Mouse (Mus musculus) megakaryocyte-erythroid progenitor cell, adult 5-6 weeks (primary cell): Measurements from ENCODE around the gene Mfsd11. TPM values are rescaled to one million over a fixed set of nuclear protein-coding genes. Genes with fewer than 3 reads are reported as not detected.
"Not testable (repeated sequence)": the region's sequence is repeated elsewhere in the genome, so short reads cannot be mapped to it uniquely, and the experiment has no call there.

ENCODE experiments used
- ATAC-seq: replicated peaks from 2 replicates; pipeline ENCODE4 v1.8.0; 2016; ENCODE audit warnings: mild to moderate bottlenecking, inconsistent platforms; ENCODE audit not compliant: severe bottlenecking, poor library complexity, low FRiP score, low TSS enrichment
- total RNA-seq, 2 experiments: library from RNA; stranded (forward) in 1 of 2; stranded (reverse) in 1 of 2; fragments of 200-1000, 215-1000 nt in 1 of 2; fragments of >200 nt in 1 of 2; fragmentation: Nextera tagmentation in 1 of 2; gene quantifications; 2 replicates each; pipeline ENCODE4 v1.2.3; 2014 to 2017

Gene Mfsd11
- total RNA-seq, 2 experiments from 2014 or later = 7.2 to 17.2 TPM

DNA sequence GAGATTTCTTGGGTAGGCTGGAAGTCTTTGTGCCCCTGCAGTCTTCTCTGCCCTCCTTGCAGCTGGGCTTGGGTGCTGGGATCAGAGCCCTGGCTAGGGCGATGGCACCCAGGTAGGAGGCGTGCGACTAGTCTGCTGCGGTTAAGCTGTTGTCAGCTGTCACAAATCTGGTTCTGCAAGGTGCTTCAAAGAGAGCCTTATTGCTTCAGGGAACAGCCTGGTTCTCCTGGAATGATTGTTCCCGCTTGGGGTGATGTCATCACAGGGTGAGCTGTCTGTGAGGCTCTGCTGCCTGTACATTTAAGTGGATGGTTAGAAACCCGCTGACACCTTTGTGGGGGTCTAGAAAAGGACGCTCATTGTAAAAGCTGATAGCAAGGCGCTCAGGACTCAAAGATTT is 17.0 kb downstream of the Mfsd11 start:
- no peak for ATAC-seq

DNA sequence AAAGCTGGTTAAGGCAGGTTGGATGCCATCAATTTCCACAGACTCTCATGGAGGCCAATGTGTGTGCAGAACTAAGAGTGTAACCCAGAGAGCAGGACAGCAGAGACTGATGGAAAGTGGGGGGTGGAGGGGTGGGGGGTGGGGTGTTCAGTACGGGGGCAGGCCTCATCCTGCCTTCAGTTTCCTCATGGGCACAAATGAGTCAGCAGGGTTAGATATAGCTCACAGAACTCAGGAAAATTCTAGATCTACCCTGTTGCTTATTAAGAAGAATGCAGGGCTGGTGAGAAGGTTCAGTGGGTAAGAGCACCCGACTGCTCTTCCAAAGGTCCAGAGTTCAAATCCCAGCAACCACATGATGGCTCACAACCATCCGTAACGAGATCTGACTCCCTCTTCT is 17.4 kb downstream of the Mfsd11 start:
- no peak for ATAC-seq

DNA sequence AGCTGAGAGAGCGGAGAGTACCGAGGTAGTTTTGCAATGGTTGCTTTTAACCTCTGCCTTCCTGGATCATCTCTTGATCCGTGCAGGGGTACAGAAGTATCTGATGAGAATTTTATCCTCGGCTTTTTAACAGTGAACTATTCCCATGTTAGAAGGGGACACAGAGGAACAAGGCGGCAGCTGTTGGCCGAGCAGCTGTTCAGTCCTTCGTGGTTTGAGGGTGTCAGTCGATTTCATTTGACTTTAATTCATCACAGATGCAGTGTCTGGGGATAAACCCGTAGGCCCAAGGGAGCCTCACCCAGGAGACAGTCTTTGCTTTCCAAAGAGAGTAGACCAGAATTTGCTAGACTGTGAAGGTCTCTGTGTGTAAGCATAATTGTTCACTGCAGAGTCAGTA is 19.3 kb downstream of the Mfsd11 start:
- no peak for ATAC-seq

DNA sequence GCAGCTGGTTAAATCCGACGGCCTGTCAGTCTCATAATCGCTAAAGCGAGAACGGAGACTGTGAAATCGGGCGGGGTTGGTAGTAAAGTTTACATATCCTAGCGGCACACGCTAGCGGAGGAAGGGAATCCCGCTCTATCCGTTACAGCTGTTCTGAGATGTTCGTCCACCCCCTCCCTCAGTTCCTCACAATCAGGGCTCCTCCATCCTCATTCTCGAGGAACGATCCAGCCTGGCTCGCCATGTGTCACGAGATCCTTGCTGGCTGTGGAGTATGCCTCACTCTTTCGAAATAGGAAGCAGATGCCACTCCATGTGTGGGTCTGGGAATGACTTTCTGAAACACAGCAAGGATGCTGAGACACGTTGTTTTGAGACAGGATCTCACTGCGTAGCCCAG is 21.7 kb downstream of the Mfsd11 start:
- ATAC-seq = no peak

DNA sequence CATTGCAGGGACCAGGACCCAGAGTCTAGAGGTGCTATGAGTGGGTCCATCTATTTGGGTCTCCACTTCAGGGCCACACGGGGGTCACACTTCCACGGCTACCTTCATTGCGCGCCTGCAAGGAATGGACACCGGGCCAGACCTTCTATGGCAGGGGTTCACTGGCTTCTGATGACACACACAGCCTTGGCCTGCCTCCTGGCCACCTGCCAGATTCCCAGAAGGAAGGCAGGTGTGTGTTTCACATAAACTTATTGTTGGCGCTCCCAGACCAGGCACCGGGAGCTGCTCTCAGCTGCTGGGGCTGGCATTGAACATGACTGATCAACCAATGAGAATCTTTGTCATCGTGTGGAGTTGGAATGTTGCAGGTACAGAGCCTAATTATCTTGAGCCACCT is 26.2 kb downstream of the Mfsd11 start:
- no peak for ATAC-seq

DNA sequence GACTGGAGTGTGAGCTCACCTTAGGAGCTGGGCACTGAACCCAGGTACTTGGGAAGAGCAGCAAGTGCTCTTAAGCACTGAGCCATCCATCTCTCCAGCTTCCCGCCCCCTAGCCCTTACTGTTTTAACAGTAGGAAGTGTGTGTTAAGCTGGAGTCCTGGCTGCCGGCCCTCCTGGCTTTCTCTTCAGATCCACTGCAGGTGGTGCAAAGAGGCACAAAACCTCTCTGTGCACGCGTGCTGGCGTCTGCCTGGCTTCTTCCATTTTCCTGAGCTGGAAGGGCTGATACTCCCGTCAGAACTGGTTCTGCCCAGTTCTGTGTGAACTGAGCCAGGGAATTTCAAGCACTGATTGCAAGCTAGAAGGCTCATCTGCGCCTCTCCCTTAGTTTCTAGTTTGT is 28.6 kb downstream of the Mfsd11 start:
- ATAC-seq = no peak

DNA sequence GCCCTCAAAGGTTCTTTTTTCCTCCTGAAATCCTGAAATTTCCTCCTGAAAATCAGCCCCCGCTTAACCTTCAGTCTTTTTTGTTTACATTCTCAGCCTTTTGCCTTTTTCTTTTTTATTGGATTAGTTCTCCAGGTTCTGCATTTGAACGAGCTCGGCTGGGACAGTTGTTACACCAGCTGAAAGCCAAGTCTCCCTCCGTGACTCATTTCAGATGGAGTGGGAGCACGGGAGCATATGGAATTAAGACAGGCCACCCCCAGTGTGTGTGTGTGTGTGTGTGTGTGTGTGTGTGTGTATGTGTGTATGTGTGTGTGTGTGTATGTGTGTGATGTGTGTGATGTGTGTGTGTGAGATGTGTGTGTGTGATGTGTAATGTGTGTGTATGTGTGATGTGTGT is 29.2 kb downstream of the Mfsd11 start:
- ATAC-seq = no peak

DNA sequence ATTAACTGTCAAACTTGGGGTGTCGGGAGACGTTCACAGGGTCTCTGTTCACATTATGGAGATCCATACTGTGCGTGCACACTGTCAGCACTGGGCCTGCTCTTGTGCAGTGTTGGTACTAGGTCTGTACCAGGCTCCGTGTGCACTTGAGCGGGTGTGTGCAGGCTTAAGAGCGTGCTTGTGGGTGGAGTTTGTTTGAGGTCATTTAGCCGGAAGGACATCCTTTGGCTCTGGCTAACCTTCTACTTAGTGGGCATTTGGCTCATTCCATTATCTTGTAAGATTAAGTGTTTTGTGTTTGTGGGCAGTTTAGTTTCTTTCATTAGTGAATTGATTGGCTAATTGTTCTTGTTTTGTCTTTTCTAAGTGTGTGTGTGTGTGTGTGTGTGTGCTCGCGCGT is 30.2 kb downstream of the Mfsd11 start:
- no peak for ATAC-seq

DNA sequence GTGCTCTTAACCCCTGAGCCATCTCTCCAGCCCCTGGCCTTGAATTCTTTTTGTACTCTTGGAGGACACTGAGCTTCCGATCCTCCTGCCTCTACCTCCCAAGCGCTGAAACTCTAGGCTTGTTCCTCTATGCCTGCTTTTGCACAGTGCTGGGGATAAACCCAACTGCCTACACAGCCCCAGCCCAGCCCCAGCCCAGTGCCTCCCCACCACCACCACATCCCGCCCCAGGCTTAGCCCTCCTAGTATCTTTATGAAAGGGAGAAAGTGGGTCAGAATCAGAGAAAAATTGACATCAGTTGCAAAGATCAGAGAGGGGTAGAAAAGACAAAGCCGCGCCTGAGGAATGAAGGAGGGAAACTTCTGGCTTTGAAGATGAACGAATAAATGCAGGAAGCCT is 31.8 kb downstream of the Mfsd11 start:
- no peak for ATAC-seq

DNA sequence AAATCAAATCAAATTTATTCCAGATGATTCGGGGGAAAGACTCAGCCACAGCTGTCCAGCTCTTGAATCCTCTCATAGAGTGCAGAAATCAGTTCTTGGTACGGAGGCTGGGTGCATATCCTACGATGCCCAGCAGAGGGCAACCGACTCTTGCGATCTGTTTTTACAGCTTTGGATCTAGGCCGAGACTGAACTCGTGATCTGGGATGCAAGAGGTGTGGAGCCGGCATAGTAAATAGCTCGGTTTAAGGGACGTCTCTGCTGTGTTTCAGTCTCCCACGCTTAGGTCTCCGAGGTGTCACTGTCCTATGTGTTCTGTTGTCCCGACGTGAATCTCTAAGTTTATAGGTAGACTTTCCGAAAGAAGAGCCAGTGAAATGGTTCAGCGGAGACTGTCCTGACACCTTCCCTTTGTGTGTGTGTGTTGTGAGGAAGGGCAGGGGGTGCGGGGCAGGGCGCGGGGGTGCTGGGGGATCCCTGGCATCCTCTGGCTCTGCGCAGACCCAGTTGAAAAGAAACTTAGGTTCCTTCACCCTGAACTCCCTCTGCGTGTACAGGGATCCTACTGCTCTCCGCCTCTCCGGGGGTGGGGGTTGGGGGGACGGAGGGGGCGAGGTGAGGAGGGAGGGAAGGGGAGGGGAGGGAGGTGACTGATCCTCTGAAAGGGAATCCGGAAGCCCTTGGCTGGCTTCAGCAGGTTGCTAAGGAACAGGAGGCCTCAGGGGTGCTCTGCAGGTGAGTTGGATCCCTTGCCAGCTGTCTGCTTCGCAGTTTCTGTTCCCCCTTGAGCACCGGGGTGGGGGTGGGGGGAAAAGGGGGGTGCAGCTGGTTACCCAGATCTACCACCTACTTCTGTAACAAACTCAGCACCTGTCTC is 33.3 kb downstream of the Mfsd11 start:
- peak; percentile 87 for ATAC-seq

DNA sequence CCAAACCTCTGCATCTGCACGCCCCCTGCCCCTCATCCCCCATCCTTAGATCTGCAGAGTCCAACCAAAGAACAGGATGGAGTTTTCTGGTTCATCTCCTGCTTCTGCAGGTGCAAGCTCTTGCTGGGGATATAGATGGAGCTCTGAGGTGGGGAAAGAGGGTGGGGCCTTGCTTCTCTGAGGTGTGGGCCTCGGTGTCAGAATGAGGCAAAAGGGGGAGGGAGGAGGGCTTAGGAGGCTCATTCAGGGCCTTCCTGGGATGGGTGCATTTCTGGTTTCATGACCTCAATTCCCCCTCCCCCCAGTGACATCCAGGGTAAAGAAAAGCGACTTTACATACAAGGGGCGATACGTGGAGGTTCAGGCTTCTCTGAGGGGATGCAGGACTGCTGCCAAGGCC is 34.9 kb downstream of the Mfsd11 start:
- no peak for ATAC-seq

DNA sequence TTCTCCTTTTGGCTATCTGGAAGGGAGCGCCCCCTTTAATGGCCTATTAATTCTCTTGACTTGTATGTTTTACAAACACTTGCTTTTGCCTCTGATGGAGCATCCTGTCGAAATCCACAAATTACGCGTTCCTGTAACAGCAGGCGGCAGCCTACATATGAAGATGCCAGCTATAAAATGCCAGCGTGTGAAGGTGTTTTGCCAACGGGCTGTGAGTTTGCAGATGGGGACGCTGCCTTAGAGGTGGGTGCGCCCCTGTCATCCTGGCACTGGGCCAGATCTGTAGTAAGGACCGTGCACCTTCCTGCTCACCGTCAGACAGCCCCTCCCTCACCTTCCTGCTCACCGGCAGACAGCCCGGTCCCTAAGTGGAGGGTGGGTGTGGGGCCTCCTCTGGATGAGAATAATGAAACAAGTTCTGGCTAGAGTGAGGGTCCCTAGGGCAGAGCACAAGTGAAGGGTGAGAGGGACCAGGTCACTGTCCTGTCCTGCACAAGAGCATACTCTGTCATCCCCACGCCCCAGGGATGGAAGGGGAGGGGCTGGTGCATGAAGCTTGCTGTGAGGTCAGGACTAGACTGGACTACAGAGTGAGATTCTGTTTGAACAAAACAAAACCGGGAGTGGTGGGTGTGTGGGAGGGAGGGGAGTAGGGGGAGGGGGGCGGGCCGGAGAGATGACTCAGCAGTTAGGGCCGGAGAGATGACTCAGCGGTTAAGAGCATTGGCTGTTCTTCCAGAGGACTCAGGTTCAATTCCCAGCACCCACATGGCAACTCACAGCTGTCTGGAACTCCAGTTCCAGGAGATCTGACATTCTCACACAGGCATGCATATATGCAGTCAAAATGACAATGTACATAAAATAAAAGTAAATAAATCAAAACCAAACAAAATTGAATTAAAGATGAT is 41.5 kb downstream of the Mfsd11 start:
- ATAC-seq = no peak

DNA sequence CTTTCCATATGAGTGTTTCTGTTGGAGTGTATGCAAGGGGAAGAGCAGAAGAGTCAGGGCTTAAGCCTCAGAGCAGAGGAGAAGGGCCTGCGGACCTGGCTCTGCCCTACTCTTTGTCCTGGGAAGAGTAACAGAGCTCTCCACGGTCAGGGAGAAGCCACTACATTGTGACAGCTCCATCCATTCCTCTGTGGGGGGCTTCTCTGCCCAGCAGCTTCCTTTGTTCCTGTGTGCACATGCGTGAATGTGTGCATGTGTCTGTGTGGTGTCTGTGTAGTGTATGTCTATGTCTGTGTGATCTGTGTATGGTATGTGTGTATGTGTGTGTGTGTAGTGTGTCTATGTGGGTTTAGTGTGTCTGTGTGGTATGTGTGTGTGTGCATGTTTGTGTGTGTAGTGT is 43.2 kb downstream of the Mfsd11 start:
- no peak for ATAC-seq

DNA sequence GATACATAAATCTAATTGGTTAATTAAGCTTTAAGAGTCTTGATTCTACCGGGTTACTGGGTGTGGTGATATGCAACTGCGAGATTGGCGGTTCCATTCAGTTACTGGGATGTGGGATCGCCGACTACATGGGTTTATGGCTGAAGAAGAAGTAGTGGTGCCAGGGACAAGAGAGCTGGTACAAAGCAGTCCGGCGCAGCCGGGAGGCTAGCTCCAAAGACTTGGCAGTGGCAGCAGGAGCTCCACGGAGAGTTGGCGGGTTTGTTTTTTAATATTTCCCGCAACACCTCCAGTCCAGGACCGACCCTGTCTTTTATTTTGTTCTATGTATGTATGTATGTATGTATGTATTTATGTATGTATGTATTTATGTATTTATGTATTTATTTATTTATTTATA is 47.0 kb downstream of the Mfsd11 start:
- no peak for ATAC-seq

DNA sequence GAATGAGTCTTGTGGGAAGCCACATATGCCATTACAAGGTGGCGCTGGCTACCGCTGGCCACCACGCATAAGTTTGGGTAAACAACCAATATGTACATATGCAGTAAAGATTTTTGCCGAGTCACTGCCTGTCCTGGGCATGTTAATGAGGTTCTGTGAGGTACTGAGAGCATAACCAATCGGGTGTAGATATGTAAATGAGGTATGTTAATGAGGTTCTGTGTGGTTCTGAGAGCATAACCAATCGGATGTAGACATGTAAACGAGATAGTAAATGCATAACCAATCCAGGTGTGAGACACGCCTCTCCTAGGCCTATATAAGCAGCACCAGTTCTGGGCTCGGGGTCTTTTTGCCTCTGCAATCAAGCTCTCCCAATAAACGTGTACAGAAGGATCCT is 50.3 kb downstream of the Mfsd11 start:
- ATAC-seq = not testable (repeated sequence)

DNA sequence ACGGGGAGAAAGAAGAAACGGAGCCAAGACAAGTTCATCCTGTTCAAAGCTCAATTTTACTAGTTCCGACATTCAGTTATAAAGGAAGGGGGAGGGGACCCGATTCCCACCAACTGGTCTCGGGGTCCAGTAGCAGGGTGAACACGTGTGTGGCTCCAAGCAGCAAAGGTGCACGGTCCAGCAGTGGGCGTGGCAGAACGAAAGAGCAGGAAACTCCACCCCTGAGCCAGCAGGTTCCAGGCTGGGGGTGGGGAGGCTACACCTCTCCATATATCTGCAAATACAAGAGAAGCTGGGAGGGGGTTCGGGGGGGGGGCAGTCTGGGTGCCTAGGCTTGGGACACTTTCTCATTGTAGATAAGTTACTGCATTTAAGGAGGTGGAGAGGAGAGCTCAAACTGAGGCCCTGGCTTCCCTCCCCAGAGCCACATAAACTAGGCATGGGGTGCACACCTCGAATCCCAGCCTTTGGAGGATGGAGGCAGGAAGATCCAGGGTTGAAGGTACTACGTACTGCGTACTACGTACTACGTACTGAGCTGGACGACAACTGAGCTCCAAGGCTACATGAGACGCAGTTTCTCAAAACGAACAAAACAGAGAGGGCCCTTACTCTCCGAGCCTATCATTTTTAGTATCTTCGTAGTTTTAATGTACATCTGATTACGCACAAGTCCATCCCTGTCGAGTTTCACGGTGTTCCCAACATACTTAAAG is 53.7 kb downstream of the Mfsd11 start:
- no peak for ATAC-seq

DNA sequence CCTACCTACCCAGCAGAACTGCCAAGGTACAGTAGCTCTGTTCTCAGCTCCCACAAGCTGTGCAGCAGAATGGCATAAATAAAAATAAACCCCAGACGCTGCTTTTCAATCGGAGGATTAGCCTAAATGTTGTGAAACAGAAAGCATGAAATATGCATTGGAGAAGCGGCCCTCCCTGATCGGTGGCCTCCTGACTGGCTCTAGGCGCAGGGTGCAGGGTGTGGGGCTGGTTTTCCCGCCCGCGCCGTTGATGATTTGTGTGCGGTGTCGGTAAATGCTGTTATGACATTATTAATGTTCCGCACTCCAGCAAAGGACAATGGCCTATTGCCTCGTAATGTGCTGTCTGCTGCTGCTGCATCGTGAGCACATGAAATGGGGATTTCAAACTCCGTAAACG is 61.3 kb downstream of the Mfsd11 start:
- ATAC-seq = no peak

DNA sequence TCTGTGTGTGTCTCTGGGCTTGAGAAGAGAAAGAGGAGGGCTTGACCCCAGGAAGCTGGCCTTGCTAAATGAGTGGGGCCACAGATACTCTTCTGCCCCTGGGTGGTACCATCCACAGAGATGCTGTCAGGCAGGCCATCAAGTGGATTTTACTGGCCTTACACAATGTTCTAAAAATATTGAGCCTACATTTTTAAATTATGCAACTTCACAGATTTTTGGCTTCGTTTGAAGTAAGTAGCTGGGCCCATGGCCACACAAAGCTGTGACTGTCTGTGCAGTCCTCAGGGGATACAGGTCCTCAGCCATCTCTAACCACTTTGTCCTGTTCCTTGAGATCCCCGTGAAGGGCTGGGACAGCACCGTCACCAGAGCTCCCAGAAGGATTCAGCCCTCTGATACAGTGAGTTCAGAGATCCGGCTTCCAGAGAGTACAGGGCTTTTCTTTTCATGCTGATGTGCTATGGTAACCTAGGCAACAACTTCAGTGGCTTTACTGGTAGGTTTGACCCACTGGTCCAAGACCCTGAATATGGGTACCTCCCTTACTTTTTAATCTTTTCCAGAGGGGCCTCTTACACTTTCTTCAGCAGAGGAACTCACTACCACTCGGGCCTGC is 62.1 kb downstream of the Mfsd11 start:
- no peak for ATAC-seq

DNA sequence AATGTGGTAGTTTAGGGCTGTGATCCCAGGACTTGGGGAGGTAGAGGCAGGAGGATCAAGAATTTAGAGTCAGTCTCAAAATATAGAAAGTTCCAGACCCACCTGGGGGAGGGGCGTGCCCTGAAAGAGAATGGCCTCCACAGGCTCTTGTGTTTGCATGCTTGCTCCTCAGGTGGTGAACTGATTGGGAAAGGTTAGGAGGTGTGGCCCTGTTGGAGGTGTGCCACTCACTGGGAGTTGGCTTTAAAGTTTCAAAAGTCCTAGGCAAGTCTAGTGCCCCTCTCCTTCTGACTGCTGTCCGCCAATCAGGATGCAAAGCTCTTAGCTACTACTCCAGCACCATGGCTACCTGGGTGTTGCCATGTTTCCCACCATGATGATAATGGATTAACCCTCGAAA is 63.0 kb downstream of the Mfsd11 start:
- ATAC-seq = no peak

DNA sequence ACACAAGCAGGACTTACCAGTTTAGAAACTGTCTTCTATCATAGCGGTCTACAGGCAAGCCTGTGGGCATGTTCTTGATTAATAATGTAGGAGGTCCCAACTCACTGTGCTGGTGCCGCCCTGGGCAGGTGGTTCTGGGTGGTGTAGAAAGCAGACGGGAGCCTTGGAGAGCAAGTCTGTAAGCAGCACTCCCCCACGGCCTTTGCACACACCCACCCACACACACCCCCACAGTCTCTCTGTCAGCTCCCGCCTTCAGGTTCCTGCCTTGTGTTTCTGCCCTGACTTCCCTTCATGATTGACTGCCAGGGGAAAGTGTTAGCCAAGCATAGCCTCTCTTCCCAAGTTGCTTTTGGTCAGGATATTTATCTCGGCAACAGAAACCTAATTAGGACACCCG is 65.1 kb downstream of the Mfsd11 start:
- no peak for ATAC-seq
